Mouse (Mus musculus): ENCODE results near the gene Nol6. TPM values are rescaled to one million over a fixed set of nuclear protein-coding genes. Genes with fewer than 3 reads are reported as not detected.

The Nol6 gene
- polyA plus RNA-seq, 2 experiments = 8.5 to 9.5 TPM

DNA sequence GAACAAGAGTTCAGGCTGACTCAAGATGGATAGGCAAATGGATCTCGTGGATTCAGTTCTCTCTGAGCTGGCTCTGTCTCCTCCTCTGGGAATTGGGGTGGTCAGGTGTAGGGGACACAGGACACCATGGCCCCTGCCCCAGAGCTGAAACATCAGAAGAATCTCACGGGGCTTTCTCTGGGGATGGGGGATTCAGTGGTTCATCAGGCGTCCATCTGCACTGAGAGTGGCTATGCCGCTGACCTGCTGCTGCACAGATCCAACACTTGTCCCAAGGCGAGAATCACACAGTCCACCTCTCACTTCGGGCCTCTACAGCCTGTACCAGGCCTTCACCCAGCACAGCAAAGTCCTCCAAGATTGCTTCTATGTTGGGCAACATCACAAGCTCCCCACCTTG lies 9.2 kb downstream of the Nol6 start:
- Histone ChIP-seq H3K27me3 (ENCODE audit: control insufficient read depth, insufficient read depth, low read length) (no peaks in the 10 kb centered on the region), H3K4me1 (replicated peaks; ENCODE audit: control insufficient read depth in 2 of 2, insufficient read depth in 2 of 2, low read length in 1 of 2) (no peaks in the 10 kb centered on the region), H3K9ac (replicated peaks) (no peak overlapping the region), H3K27ac (no peak overlapping the region), H3K9me3 (ENCODE audit: control insufficient read depth, low read length) (no peaks in the 10 kb centered on the region), H3K4me2 (ENCODE audit: low read depth) (no peak overlapping the region), H3K36me3 (replicated peaks; ENCODE audit: control insufficient read depth, insufficient read depth, low read depth) (peaks cover 14% of the 10 kb centered on the region), H3K4me3 (ENCODE audit: insufficient read depth in 1 of 2, low read depth in 2 of 2, low read length in 2 of 2) (no peak overlapping the region)
- DNase-seq (ENCODE audit: low read depth in 3 of 3, low spot score in 3 of 3) = no peak
- ATAC-seq (ENCODE audit: insufficient read depth) = no peak
- TF ChIP-seq CTCF (IDR thresholded peaks at IDR 0.05; ENCODE audit: low read depth) (no peak), EP300 (IDR thresholded peaks at IDR 0.05; ENCODE audit: low read depth) (no peak)
- WGBS (ENCODE audit: insufficient replicate concordance) = 79% methylated on average over 6 of the region's 6 CpGs

GRCm38 (mm10) chr4:41114358-41115070 lies 9.7 kb downstream of the Nol6 start:
- H3K9me3 ChIP-seq (ENCODE audit: control insufficient read depth, low read length) = no peaks in the 10 kb centered on the region
- no peaks in the 10 kb centered on the region for H3K4me1 ChIP-seq (replicated peaks; ENCODE audit: control insufficient read depth in 2 of 2, insufficient read depth in 2 of 2, low read length in 1 of 2)
- H3K4me3 ChIP-seq (ENCODE audit: insufficient read depth in 1 of 2, low read depth in 2 of 2, low read length in 2 of 2) = no peak overlapping the region
- no peak overlapping the region for H3K4me2 ChIP-seq (ENCODE audit: low read depth)
- ATAC-seq (ENCODE audit: insufficient read depth) (no peak), DNase-seq (ENCODE audit: low read depth in 3 of 3, low spot score in 3 of 3) (no peak)
- H3K36me3 ChIP-seq (replicated peaks; ENCODE audit: control insufficient read depth, insufficient read depth, low read depth) = peaks cover 14% of the 10 kb centered on the region
- WGBS (ENCODE audit: insufficient replicate concordance) = 81% methylated on average over 9 of the region's 9 CpGs
- TF ChIP-seq EP300 (IDR thresholded peaks at IDR 0.05; ENCODE audit: low read depth) (no peak), CTCF (IDR thresholded peaks at IDR 0.05; ENCODE audit: low read depth) (no peak)
- no peak overlapping the region for H3K27ac ChIP-seq
- no peaks in the 10 kb centered on the region for H3K27me3 ChIP-seq (ENCODE audit: control insufficient read depth, insufficient read depth, low read length)
- H3K9ac ChIP-seq (replicated peaks) = no peak overlapping the region

- ATAC-seq (ENCODE audit: insufficient read depth) (no peak), DNase-seq (ENCODE audit: low read depth in 3 of 3, low spot score in 3 of 3) (no peak)
- no peak overlapping the region for H3K9ac ChIP-seq (replicated peaks)
- H3K27me3 ChIP-seq (ENCODE audit: control insufficient read depth, insufficient read depth, low read length) = no peaks in the 10 kb centered on the region
- no peak overlapping the region for H3K4me2 ChIP-seq (ENCODE audit: low read depth)
- H3K27ac ChIP-seq = no peak overlapping the region
- TF ChIP-seq EP300 (IDR thresholded peaks at IDR 0.05; ENCODE audit: low read depth) (no peak), CTCF (IDR thresholded peaks at IDR 0.05; ENCODE audit: low read depth) (no peak)
- 51% methylated on average over 10 of the region's 10 CpGs for WGBS (ENCODE audit: insufficient replicate concordance)
- no peaks in the 10 kb centered on the region for H3K9me3 ChIP-seq (ENCODE audit: control insufficient read depth, low read length)
- no peaks in the 10 kb centered on the region for H3K36me3 ChIP-seq (replicated peaks; ENCODE audit: control insufficient read depth, insufficient read depth, low read depth)
- peaks cover 0 to 2% of the 10 kb centered on the region in 2 experiments; a peak in 2 of 4 replicates for H3K4me1 ChIP-seq (replicated peaks; ENCODE audit: control insufficient read depth in 2 of 2, insufficient read depth in 2 of 2, low read length in 1 of 2)
- H3K4me3 ChIP-seq (ENCODE audit: insufficient read depth in 1 of 2, low read depth in 2 of 2, low read length in 2 of 2) = no peak overlapping the region
These were observed 15.4 kb downstream of the Nol6 start for GRCm38 (mm10) chr4:41108717-41109425.

DNA sequence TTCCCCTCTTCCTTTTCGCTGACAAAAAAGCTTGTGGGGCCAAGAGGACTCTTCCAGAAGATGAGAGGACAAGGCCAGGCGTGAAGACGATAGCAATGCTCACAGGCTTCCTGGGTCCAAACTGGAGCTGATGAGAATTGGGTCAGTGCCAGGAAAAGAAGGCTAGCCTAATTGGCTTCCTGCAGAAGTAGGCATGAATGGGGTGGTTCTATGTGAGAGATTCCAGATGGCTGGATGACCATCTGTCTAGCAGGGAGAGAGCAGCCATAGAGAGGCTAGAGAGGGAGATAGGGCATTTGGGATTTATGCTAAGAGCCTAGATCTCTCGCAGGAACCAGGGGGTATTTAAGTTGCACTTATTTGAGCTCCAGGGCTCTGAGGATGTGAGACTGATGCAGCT lies 16.8 kb downstream of the Nol6 start:
- H3K4me2 ChIP-seq (ENCODE audit: low read depth) = no peak overlapping the region
- TF ChIP-seq EP300 (IDR thresholded peaks at IDR 0.05; ENCODE audit: low read depth) = no peak
- no peak for TF ChIP-seq CTCF (IDR thresholded peaks at IDR 0.05; ENCODE audit: low read depth)
- H3K4me1 ChIP-seq (replicated peaks; ENCODE audit: control insufficient read depth in 2 of 2, insufficient read depth in 2 of 2, low read length in 1 of 2) = peaks cover 0 to 2% of the 10 kb centered on the region in 2 experiments; a peak in 2 of 4 replicates
- H3K4me3 ChIP-seq (ENCODE audit: insufficient read depth in 1 of 2, low read depth in 2 of 2, low read length in 2 of 2) = no peak overlapping the region
- WGBS (ENCODE audit: insufficient replicate concordance) = 52% methylated on average over 4 of the region's 4 CpGs
- DNase-seq (ENCODE audit: low read depth in 3 of 3, low spot score in 3 of 3) (no peak), ATAC-seq (ENCODE audit: insufficient read depth) (no peak)
- H3K27ac ChIP-seq = no peak overlapping the region
- no peaks in the 10 kb centered on the region for H3K36me3 ChIP-seq (replicated peaks; ENCODE audit: control insufficient read depth, insufficient read depth, low read depth)
- no peaks in the 10 kb centered on the region for H3K27me3 ChIP-seq (ENCODE audit: control insufficient read depth, insufficient read depth, low read length)
- H3K9ac ChIP-seq (replicated peaks) = no peak overlapping the region
- no peaks in the 10 kb centered on the region for H3K9me3 ChIP-seq (ENCODE audit: control insufficient read depth, low read length)

DNA sequence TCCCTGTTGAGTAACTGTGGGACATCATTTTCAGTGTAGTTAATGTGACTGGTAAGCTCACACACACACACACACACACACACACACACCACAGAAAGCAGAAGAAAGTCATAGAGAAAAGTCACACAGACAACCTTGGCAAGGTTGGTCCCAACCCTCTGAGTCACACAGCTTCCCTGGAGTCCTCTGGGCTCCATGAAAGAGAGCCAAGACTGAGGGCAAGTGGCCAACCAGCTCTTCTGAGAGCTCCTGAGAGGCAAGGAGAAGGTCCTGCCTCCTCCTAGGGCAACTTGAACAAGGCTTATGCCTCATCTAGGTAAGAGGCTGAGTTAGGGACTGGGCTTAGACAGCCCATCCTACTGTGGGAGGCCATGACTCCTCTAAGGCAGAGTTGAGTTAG lies 21.4 kb downstream of the Nol6 start:
- H3K9me3 ChIP-seq (ENCODE audit: control insufficient read depth, low read length) = no peaks in the 10 kb centered on the region
- no peak overlapping the region for H3K27ac ChIP-seq
- H3K4me2 ChIP-seq (ENCODE audit: low read depth) = no peak overlapping the region
- no peak overlapping the region for H3K9ac ChIP-seq (replicated peaks)
- H3K4me3 ChIP-seq (ENCODE audit: insufficient read depth in 1 of 2, low read depth in 2 of 2, low read length in 2 of 2) = no peak overlapping the region
- peaks cover 17% of the 10 kb centered on the region; the same call in 1 of the 2 replicates for H3K27me3 ChIP-seq (ENCODE audit: control insufficient read depth, insufficient read depth, low read length)
- ATAC-seq (ENCODE audit: insufficient read depth) = no peak
- H3K4me1 ChIP-seq (replicated peaks; ENCODE audit: control insufficient read depth in 2 of 2, insufficient read depth in 2 of 2, low read length in 1 of 2) = peaks cover 3% of the 10 kb centered on the region in 2 experiments; a peak in 3 of 4 replicates
- TF ChIP-seq CTCF (IDR thresholded peaks at IDR 0.05; ENCODE audit: low read depth) (no peak), EP300 (IDR thresholded peaks at IDR 0.05; ENCODE audit: low read depth) (no peak)
- no peak for DNase-seq (ENCODE audit: low read depth in 3 of 3, low spot score in 3 of 3)
- no peaks in the 10 kb centered on the region for H3K36me3 ChIP-seq (replicated peaks; ENCODE audit: control insufficient read depth, insufficient read depth, low read depth)
